Mouse (Mus musculus) heart, adult 2 months (tissue): ENCODE results near the gene Pmm2.

Experiments used
- CTCF ChIP-seq: fragments of 200-600 bp; IDR thresholded peaks from 2 replicates; pipeline ENCODE4 v1.8.1; 2022; ENCODE audit warnings: antibody characterized with exemption, mild to moderate bottlenecking, moderate library complexity
- EP300 ChIP-seq: fragments of 200-500 bp; IDR thresholded peaks from 2 replicates; pipeline ENCODE4 v1.6.1; 2011; ENCODE audit warnings: low read depth, low read length, control low read depth; ENCODE audit not compliant: insufficient read depth
- POLR2A ChIP-seq: fragments of 200-500 bp; IDR thresholded peaks from 2 replicates; pipeline ENCODE4 v1.6.1; 2011; ENCODE audit warnings: mild to moderate bottlenecking, low read depth, low read length, control low read depth; ENCODE audit not compliant: insufficient read depth

DNA sequence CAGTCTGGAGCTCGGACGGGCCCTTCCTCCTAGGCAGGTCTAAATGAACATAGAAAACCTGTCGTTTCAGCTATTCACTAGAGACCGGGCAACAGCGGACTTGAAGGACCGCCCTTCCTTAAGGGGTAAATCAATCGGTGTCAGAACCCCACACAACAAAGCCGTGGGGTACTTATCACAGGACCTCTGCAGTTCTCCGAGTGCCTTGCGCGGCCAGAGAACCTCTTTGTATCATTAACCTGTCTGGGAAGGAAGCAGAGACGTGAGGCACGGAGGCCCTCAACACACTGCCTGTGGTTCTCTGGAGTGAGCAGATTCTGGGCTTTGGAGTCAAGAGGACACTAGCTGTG lies 632 bp upstream of the Pmm2 start:
- TF ChIP-seq CTCF (no peak), POLR2A (no peak), EP300 (no peak)
